Mouse (Mus musculus) E14TG2a.4 (cell line): ENCODE data around the gene Ero1lb.
A peak's percentile ranks its signal among the peaks of the same experiment; 100 is the strongest.

Experiments
- CTCF ChIP-seq: conservative IDR thresholded peaks from 2 replicates; pipeline ENCODE4 v1.5.1; 2014; ENCODE audit warnings: low read length
- NANOG ChIP-seq: IDR thresholded peaks from 2 replicates; pipeline ENCODE4 v1.6.1; 2014; ENCODE audit warnings: borderline replicate concordance, low read length, mixed read lengths
- POU5F1 ChIP-seq: IDR thresholded peaks from 2 replicates; pipeline ENCODE4 v1.6.1; 2014; ENCODE audit warnings: low read length, borderline replicate concordance

DNA sequence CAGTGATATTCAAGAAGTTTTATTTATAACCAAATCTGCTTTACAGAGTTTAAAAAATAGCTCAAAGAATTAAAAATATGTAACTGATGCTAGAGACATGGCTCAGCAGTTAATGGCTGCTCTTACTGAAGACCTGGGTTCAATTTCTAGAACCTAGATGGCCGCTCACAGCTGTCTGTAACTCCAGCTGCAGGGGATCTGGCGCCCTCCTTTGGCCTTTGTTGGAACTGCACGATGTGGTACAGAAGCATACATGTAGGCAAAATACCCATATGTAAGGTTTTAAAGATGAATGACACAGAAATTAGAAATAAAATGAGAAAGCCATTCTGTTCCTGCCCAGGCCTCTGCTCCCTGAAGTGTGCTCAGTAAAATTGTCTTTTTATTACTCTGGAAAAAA, 23.3 kb downstream of the Ero1lb start:
- peak; percentile 75 for TF ChIP-seq CTCF
- no peak for TF ChIP-seq NANOG
- no peak for TF ChIP-seq POU5F1
